Mouse (Mus musculus) ES-Bruce4 (cell line): Measurements from ENCODE around the gene Tnf.

Experiments used
- CTCF ChIP-seq: IDR thresholded peaks from one replicate; pipeline ENCODE4 v1.8.1; 2011; ENCODE audit warnings: low read depth, low read length
- EP300 ChIP-seq: IDR thresholded peaks from 2 replicates; pipeline ENCODE4 v1.6.1; 2011; ENCODE audit warnings: low read depth, low read length; ENCODE audit not compliant: insufficient read depth
- POLR2A ChIP-seq: IDR thresholded peaks from one replicate; pipeline ENCODE4 v1.8.1; 2011; ENCODE audit warnings: low read length; ENCODE audit not compliant: insufficient read depth

DNA sequence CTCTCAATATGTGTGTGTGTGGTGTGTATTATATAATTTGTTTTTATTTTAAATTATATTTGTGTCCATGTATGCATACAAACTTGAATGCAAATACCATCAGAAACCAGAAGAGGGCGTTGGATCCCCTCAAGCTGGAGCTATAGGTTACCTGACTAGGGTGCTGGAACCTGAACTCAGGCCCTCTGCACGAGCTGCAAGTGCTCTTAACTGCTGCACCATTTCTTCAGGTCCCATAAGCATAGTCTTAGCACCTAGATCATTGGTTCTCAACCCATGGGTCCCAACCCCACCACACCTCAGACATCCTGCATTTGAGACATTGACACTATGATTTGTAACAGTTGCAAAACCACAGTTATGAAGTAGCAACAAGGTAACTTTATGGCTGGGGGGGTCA, 10.1 kb downstream of the Tnf start:
- peak; percentile 16 for TF ChIP-seq CTCF
- no peak for TF ChIP-seq POLR2A
- no peak for TF ChIP-seq EP300
